Mouse (Mus musculus) ES-E14 (cell line): ENCODE measurements around the gene Otogl. TPM values are rescaled to one million over a fixed set of nuclear protein-coding genes. Genes with fewer than 3 reads are reported as not detected.

Experiments
- DNase-seq: peaks from one replicate; pipeline ENCODE4 v3.0.0-alpha.2; 2013; ENCODE audit warnings: low read depth, low spot score
- H3K27ac ChIP-seq: 2 replicates; pipeline ENCODE4 v1.5.1; 2012; ENCODE audit warnings: low read depth, mild to moderate bottlenecking, low read length, moderate library complexity, mixed read lengths; ENCODE audit not compliant: poor library complexity, insufficient read depth, severe bottlenecking
- H3K36me3 ChIP-seq: 2 replicates; pipeline ENCODE4 v1.6.1; 2012; ENCODE audit warnings: mild to moderate bottlenecking, low read length, moderate library complexity, mixed read lengths; ENCODE audit not compliant: control insufficient read depth, poor library complexity, insufficient read depth, severe bottlenecking
- H3K4me1 ChIP-seq, 2 experiments: fragments of 150-350 bp in 1 of 2; sonication (generic) in 1 of 2; 2 replicates each; pipeline ENCODE4 v1.6.1; 2012; ENCODE audit warnings: low read length in 2 of 2, mild to moderate bottlenecking in 1 of 2, mixed read lengths in 1 of 2; ENCODE audit not compliant: control insufficient read depth in 2 of 2, insufficient read depth in 2 of 2, poor library complexity in 1 of 2
- H3K4me3 ChIP-seq, 2 experiments: fragments of 150-350 bp in 1 of 2; sonication (generic) in 1 of 2; 2 replicates each; pipeline ENCODE4 v1.5.1; 2012; ENCODE audit warnings: low read length in 2 of 2, low read depth in 1 of 2, mild to moderate bottlenecking in 1 of 2, mixed read lengths in 1 of 2; ENCODE audit not compliant: insufficient read depth in 1 of 2, poor library complexity in 1 of 2, severe bottlenecking in 1 of 2
- H3K9ac ChIP-seq: 2 replicates; pipeline ENCODE4 v1.6.1; 2012; ENCODE audit warnings: low read depth, mild to moderate bottlenecking, low read length, mixed read lengths; ENCODE audit not compliant: poor library complexity, insufficient read depth, severe bottlenecking
- H3K9me3 ChIP-seq: fragments of 150-350 bp; sonication (generic); 2 replicates; pipeline ENCODE4 v1.6.1; 2012; ENCODE audit warnings: low read depth, mild to moderate bottlenecking, low read length; ENCODE audit not compliant: control insufficient read depth, insufficient read depth
- CHD2 ChIP-seq: IDR thresholded peaks from 2 replicates; pipeline ENCODE4 v1.6.1; 2014; ENCODE audit warnings: mild to moderate bottlenecking, low read depth, low read length, inconsistent platforms
- HCFC1 ChIP-seq: IDR thresholded peaks from 2 replicates; pipeline ENCODE4 v1.6.1; 2012; ENCODE audit warnings: low read length, inconsistent platforms, borderline replicate concordance; ENCODE audit not compliant: insufficient read depth
- MAFK ChIP-seq: IDR thresholded peaks from 2 replicates; pipeline ENCODE4 v1.6.1; 2014; ENCODE audit warnings: mild to moderate bottlenecking, low read depth, low read length, inconsistent platforms; ENCODE audit not compliant: insufficient read depth
- ZC3H11A ChIP-seq: IDR thresholded peaks from 2 replicates; pipeline ENCODE4 v1.6.1; 2012; ENCODE audit warnings: low read depth, mild to moderate bottlenecking, inconsistent platforms, low read length, borderline replicate concordance
- ZNF384 ChIP-seq: IDR thresholded peaks from 2 replicates; pipeline ENCODE4 v1.6.1; 2012; ENCODE audit warnings: low read depth, low read length, inconsistent platforms
- in situ Hi-C, 2 experiments: fragments of 600-800 bp; cut with MboI; formaldehyde crosslinking; loops; one replicate each; pipeline ENCODE4 v1.15.1; 2025; ENCODE audit warnings: low sequenced_read_pairs in 2 of 2, inconsistent platforms in 1 of 2; ENCODE audit not compliant: unreplicated experiment in 2 of 2
- total RNA-seq: library from RNA; depleted of rRNA; stranded (reverse); fragments of 300-350 nt; gene quantifications from 2 replicates; pipeline ENCODE4 v1.2.3, GENCODE M21; 2012

Gene Otogl
- total RNA-seq, 1 experiment, result under 0.01 TPM

- in situ Hi-C loops, result no loop called here
- DNase-seq, result no peak
Measured at GRCm38 (mm10) chr10:107921134-107921533, 9.2 kb upstream of the Otogl start.

DNA sequence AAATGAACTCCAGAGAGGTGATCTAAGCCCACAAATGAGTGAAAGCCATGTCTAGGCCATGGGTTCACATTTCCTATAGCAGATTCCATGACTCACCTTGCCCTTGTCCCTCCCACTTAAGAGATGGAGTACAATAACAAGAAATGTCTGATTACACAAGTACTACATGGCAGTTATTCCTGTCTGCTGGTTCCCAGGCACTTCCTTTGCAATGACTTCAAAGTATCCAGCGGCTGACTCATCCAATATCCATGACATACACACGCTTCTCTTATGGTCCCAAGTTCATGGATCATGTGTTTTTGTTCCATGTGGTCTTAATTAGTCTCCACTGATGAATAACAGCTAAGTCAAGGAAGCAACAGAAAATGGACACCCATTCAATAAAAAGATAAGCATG lies 1.1 kb upstream of the Otogl start:
- in situ Hi-C loops, result no loop called here
- H3K27ac ChIP-seq, result no peak overlapping the region
- no peak for DNase-seq

More at GRCm38 (mm10) chr10:107921134-107921533, 9.2 kb upstream of the Otogl start:
- H3K36me3 ChIP-seq, result no peaks in the 10 kb centered on the region
- no peaks in the 10 kb centered on the region for H3K4me1 ChIP-seq
- no peak for TF ChIP-seq ZC3H11A
- no peak for TF ChIP-seq CHD2
- TF ChIP-seq HCFC1, result no peak
- TF ChIP-seq MAFK, result no peak
- TF ChIP-seq ZNF384, result no peak
- H3K9me3 ChIP-seq, result no peaks in the 10 kb centered on the region
- H3K9ac ChIP-seq, result no peak overlapping the region
- no peak overlapping the region for H3K4me3 ChIP-seq
- H3K27ac ChIP-seq, result no peak overlapping the region

DNA sequence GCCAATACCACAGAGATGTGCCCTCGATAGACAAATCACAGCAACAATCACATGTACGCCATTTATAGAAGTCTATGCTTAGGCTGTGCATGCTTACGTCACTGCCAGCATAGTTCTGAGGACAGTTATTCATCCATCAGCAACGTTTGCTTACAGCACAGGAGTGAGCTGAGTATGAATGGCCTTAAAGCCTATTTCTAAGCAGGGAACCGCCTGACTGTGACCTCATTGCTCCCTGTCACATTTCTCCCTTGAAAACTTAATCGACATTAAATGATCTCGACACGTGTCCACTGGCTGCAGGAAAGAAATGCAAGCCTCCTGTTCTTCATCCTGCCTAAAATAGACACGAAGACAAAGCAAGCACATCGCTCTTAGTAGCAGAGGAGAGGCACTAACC lies 5.5 kb downstream of the Otogl start:
- Histone ChIP-seq H3K4me1 (no peaks in the 10 kb centered on the region), H3K9ac (no peak overlapping the region), H3K27ac (no peak overlapping the region), H3K9me3 (no peaks in the 10 kb centered on the region), H3K4me3 (no peak overlapping the region), H3K36me3 (no peaks in the 10 kb centered on the region)
- DNase-seq, result no peak
- in situ Hi-C loops, result no loop called here
- no peak for TF ChIP-seq HCFC1
- no peak for TF ChIP-seq ZNF384
- no peak for TF ChIP-seq CHD2
- TF ChIP-seq ZC3H11A, result no peak
- no peak for TF ChIP-seq MAFK

More for the DNA sequence above, 1.1 kb upstream of the Otogl start:
- Histone ChIP-seq H3K4me1 (no peaks in the 10 kb centered on the region), H3K4me3 (no peak overlapping the region), H3K9ac (no peak overlapping the region), H3K36me3 (no peaks in the 10 kb centered on the region), H3K9me3 (no peaks in the 10 kb centered on the region)
- TF ChIP-seq ZNF384, result no peak

- Histone ChIP-seq H3K36me3 (no peaks in the 10 kb centered on the region), H3K4me1 (no peaks in the 10 kb centered on the region), H3K27ac (no peak overlapping the region), H3K4me3 (no peak overlapping the region), H3K9ac (no peak overlapping the region), H3K9me3 (no peaks in the 10 kb centered on the region)
- TF ChIP-seq ZNF384 (no peak), ZC3H11A (no peak), CHD2 (no peak), MAFK (no peak), HCFC1 (no peak)
- in situ Hi-C loops, result no loop called here
- no peak for DNase-seq
Measured at GRCm38 (mm10) chr10:107905274-107906034, 6.5 kb downstream of the Otogl start.

- no peak for TF ChIP-seq CHD2
- no peak for TF ChIP-seq ZC3H11A
- no peak for TF ChIP-seq MAFK
- no peak for TF ChIP-seq ZNF384
- no peak for TF ChIP-seq HCFC1
- Histone ChIP-seq H3K27ac (no peak overlapping the region), H3K9ac (no peak overlapping the region), H3K36me3 (no peaks in the 10 kb centered on the region), H3K4me1 (no peaks in the 10 kb centered on the region), H3K4me3 (no peak overlapping the region), H3K9me3 (no peaks in the 10 kb centered on the region)
- in situ Hi-C loops, result no loop called here
- no peak for DNase-seq
Measured at GRCm38 (mm10) chr10:107901958-107902357, 10.0 kb downstream of the Otogl start.
